Mouse (Mus musculus) forebrain, embryonic 12.5 days (tissue): ENCODE results near the gene Shroom1. TPM values are rescaled to one million over a fixed set of nuclear protein-coding genes. Genes with fewer than 3 reads are reported as not detected.

Experiments
- ATAC-seq: fragments of 200-750 bp; cut with Nextera tagmentation; 2 replicates; pipeline ENCODE4 v1.8.0; 2017; ENCODE audit warnings: moderate TSS enrichment; ENCODE audit not compliant: low FRiP score
- H3K27ac ChIP-seq: fragments of 300-500 bp; sonication (generic); 2 replicates; pipeline ENCODE4 v1.5.1; 2016; ENCODE audit warnings: mild to moderate bottlenecking
- H3K27me3 ChIP-seq: fragments of 300-500 bp; sonication (generic); 2 replicates; pipeline ENCODE4 v1.6.1; 2016; ENCODE audit warnings: mild to moderate bottlenecking
- H3K36me3 ChIP-seq: fragments of 300-500 bp; sonication (generic); replicated peaks from 2 replicates; pipeline ENCODE4 v1.6.1; 2016; ENCODE audit warnings: mild to moderate bottlenecking
- H3K4me1 ChIP-seq: fragments of 300-500 bp; sonication (generic); 2 replicates; pipeline ENCODE4 v1.6.1; 2016
- H3K4me2 ChIP-seq: fragments of 300-500 bp; sonication (generic); 2 replicates; pipeline ENCODE4 v1.6.1; 2016; ENCODE audit warnings: mild to moderate bottlenecking, moderate library complexity
- H3K4me3 ChIP-seq: fragments of 300-500 bp; sonication (generic); replicated peaks from 2 replicates; pipeline ENCODE4 v1.5.1; 2016; ENCODE audit warnings: mild to moderate bottlenecking
- H3K9ac ChIP-seq: fragments of 300-500 bp; sonication (generic); 2 replicates; pipeline ENCODE4 v1.6.1; 2016; ENCODE audit warnings: mild to moderate bottlenecking
- H3K9me3 ChIP-seq: fragments of 300-500 bp; sonication (generic); 2 replicates; pipeline ENCODE4 v1.6.1; 2016
- WGBS: fragments of 180-500 bp; shearing (Covaris S2); methylation state at CpG from one replicate; pipeline ENCODE4 v1.1.7; 2016; 5-methylcytosine and 5-hydroxymethylcytosine counted together
- microRNA-seq: library from miRNA; unstranded; fragments of <30 nt; microRNA quantifications from one replicate; pipeline ENCODE4, GENCODE M21; 2017
- polyA plus RNA-seq: library from polyadenylated mRNA; unstranded; fragments of >200 nt; fragmentation: Nextera tagmentation; extraction: Ambion mirVana; gene quantifications from 2 replicates; pipeline ENCODE4 v1.2.1, GENCODE M21; 2016

Gene Shroom1
- polyA plus RNA-seq, 1 experiment from 2014 or later = 1.8 TPM

DNA sequence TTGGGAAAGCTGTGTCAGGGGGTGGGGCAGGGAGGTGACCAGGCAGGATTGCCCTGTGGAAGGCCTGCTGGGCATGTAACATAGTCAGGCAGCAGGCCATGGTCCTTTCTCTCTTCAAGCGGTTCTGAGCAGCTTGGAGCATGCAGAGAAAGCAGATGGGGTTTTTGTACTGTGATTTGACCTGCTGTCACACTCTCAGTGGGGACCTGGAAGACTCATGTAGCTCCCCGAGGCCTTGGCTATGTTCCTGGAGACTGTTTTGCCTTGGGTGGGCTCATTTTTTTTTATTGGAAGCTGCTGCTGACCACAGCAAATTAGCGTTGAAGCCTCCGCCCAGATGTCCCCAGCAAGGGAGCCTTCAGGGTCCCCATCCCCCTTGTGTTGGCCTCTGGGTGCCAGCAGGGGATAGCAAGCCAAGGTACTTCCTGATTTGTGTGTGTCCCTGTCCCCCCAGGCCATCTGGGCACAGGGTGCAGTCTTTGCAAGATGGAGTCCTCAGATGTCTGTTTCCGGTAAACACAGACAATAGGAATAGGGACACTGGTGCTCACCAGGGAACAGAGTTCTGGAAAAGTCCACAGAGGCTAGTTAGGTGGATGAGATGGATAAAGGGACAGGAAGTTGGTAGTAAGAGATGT, 48.1 kb downstream of the Shroom1 start:
- peaks cover 6% of the 10 kb centered on the region for H3K27me3 ChIP-seq
- no peak overlapping the region for H3K27ac ChIP-seq
- no peak for ATAC-seq

DNA sequence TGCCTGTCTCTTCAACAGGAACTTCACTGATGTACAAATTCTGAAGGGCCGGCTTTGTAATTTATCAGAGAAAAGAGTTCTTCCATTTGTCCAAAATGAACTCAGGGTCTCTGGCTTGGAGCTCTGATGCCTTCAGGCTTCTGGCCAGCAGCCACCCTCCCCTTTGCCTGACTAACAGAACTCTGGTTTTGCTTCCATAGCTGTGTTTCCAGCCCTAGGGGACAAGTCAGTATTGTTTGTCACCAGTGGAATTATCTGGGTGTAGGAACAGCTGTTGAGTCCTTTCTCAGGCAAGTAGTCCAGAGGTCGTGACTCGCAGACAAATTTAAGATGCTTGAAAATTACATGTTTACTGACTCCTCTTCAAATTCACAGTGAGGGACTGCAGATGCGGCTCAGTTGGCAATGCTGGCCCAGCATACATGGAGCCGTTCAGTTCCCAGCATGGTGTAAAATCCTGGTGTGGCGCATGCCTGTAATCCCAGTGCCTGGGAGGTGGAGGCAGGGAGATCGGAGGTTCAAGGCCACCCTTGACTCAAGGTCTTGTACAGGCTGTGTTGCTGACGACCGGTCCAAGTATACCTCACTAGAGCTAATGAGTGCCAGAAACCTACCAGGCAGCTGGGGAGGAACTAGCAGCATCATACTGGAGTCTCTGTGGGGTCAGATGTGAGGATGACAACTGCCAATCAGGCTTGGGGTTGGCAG, 50.2 kb downstream of the Shroom1 start:
- H3K27me3 ChIP-seq = no peaks in the 10 kb centered on the region
- no peaks in the 10 kb centered on the region for H3K4me1 ChIP-seq
- 90% methylated on average over 9 of the region's 9 CpGs for WGBS
- ATAC-seq = no peak
- H3K36me3 ChIP-seq = no peaks in the 10 kb centered on the region
- H3K27ac ChIP-seq = no peak overlapping the region
- H3K9ac ChIP-seq = no peak overlapping the region
- H3K4me3 ChIP-seq = no peak overlapping the region
- no peaks in the 10 kb centered on the region for H3K9me3 ChIP-seq
- no peak overlapping the region for H3K4me2 ChIP-seq

More for the DNA sequence above, 48.1 kb downstream of the Shroom1 start:
- peaks cover 7% of the 10 kb centered on the region for H3K4me1 ChIP-seq
- 61% methylated on average over 5 of the region's 5 CpGs for WGBS
- no peaks in the 10 kb centered on the region for H3K36me3 ChIP-seq
- H3K4me3 ChIP-seq = no peak overlapping the region
- no peak overlapping the region for H3K9ac ChIP-seq
- H3K9me3 ChIP-seq = no peaks in the 10 kb centered on the region
- H3K4me2 ChIP-seq = no peak overlapping the region

DNA sequence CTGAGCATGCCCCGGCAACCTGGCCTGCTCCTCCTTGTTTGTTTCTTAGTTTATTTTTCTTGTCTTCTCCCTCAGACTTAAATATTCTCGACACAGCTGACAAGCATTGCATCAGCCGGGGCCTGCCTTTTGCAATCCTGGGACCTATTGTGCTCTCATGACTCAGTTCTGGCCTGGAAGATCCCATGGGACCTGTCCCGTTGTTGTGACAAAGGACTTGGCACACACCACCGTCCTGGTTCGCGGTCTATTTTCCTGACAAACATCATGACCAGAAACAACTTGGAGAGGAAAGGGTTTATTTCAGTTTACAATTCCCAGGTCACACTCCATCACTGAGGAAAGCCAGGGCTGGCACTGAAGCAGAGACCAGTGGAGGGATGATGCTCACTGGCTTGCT, 51.1 kb downstream of the Shroom1 start:
- Histone ChIP-seq H3K27me3 (no peaks in the 10 kb centered on the region), H3K4me2 (no peak overlapping the region), H3K36me3 (no peaks in the 10 kb centered on the region), H3K4me3 (no peak overlapping the region), H3K9me3 (no peaks in the 10 kb centered on the region), H3K4me1 (no peaks in the 10 kb centered on the region), H3K27ac (no peak overlapping the region), H3K9ac (no peak overlapping the region)
- WGBS = 78% methylated on average over 7 of the region's 7 CpGs
- ATAC-seq = no peak

DNA sequence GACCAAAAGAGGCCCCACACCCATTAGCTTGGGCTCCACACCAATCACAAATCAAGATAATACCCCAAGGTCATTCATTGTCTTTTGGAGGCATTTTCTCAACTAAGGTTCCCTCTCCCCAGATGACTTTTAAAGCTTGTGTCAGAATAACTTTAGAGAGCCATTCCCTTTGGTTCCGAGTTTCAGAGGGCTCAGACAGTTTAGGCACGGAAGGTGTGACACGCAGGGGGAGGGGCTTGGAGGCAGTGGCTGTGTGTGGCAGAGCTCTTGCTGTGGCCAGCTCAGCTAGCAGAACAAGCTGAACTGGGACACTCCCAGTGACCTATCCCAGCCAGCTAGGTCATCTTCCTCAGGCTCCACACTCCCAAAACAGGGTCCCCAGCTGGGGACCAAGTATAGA, 51.6 kb downstream of the Shroom1 start:
- Histone ChIP-seq H3K9me3 (no peaks in the 10 kb centered on the region), H3K4me3 (no peak overlapping the region), H3K4me1 (no peaks in the 10 kb centered on the region), H3K4me2 (no peak overlapping the region), H3K36me3 (no peaks in the 10 kb centered on the region), H3K9ac (no peak overlapping the region), H3K27ac (no peak overlapping the region), H3K27me3 (no peaks in the 10 kb centered on the region)
- ATAC-seq = no peak
- 58% methylated on average over 3 of the region's 3 CpGs for WGBS

DNA sequence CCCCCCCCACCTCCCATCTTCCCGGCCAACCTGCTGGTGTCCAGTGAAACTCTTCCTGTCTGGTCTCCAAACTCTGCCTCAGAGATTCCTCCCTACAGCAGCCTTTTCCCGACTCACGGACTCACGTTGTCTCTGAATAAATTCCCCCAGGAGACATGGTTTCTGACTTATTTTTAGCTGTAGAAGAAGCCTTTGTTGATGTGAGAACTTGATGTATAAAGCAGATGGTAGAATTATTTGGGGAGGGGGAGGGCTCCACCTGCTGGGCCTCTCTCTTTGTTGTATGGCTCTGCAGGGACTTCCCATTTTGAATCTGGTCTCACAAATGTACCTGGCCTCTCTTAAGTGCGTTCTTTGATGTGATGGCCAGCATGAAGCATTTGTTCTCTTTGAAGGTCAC, 53.3 kb downstream of the Shroom1 start:
- Histone ChIP-seq H3K36me3 (no peaks in the 10 kb centered on the region), H3K4me2 (no peak overlapping the region), H3K27ac (no peak overlapping the region), H3K27me3 (no peaks in the 10 kb centered on the region), H3K9ac (no peak overlapping the region), H3K4me3 (no peak overlapping the region), H3K9me3 (no peaks in the 10 kb centered on the region), H3K4me1 (no peaks in the 10 kb centered on the region)
- ATAC-seq = no peak
- 67% methylated on average over 5 of the region's 5 CpGs for WGBS

DNA sequence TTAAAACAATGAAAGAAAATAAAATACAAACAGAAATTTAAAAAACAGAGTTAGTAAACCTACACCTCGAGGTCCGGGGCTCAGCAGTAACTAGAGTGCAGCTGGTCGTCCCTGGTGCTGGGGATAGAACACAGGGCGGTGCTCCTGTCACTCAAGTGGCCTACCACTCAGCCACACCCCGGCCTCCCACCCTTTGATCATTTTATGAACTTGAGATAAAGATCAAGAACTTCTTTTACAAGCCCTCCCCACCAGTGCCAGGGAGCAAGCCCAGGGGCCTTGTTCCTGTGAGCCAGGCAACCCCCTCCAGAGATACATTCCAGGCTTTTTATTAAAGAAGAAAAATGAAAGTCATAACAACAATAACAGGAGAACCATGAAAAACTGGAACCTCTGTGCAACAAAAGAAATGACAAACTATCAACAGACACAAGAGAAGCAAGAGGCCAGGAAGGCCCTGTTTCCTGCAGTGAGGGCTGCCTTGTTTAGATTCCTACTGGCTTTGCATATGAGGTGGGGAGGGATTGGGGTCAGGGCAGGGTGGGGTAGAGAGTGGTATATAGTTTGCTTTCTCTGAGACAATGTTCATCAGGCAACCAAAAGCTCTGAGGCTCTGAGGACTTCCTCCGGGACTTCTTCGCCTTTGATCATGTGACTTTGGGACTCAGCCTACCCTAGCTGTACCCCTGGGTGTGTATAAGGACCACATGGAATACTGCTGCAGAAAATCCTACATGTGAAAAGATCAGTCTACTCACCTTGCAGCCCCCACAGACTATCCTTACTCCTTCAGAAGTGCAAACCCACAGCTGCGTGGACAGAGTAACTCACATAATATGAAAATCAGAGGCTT, 60.0 kb downstream of the Shroom1 start:
- no peak for ATAC-seq
- no peak overlapping the region for H3K4me3 ChIP-seq
- no peak overlapping the region for H3K27ac ChIP-seq
- H3K4me2 ChIP-seq = no peak overlapping the region
- no peaks in the 10 kb centered on the region for H3K9me3 ChIP-seq
- H3K9ac ChIP-seq = no peak overlapping the region
- peaks cover 21% of the 10 kb centered on the region for H3K4me1 ChIP-seq
- peaks cover 18% of the 10 kb centered on the region for H3K27me3 ChIP-seq
- no peaks in the 10 kb centered on the region for H3K36me3 ChIP-seq
- 71% methylated on average over 8 of the region's 8 CpGs for WGBS

Small RNA genes lying within 50 kb of the gene (microRNA-seq; reads per million reads assigned to microRNA genes)
- not detected for gene Mir6920

Other genes starting within 250 kb of the Shroom1 start
- 93.3 and 95.9 TPM in 2 replicates for gene Hspa4, start 156.7 kb upstream of the Shroom1 start, polyA plus RNA-seq
- gene Zcchc10, start 132.5 kb upstream of the Shroom1 start, polyA plus RNA-seq = 17.3 and 17.4 TPM in 2 replicates
- gene Aff4, start 106.4 kb upstream of the Shroom1 start, polyA plus RNA-seq = 66.9 and 77.6 TPM in 2 replicates
- 0.70 TPM in 1 of 2 replicates, not detected in the other for gene Leap2, start 34.0 kb upstream of the Shroom1 start, polyA plus RNA-seq
- gene Uqcrq, start 26.4 kb upstream of the Shroom1 start, polyA plus RNA-seq = 538 and 578 TPM in 2 replicates
- 2.0 and 2.8 TPM in 2 replicates for gene Gdf9, start 26.2 kb upstream of the Shroom1 start, polyA plus RNA-seq
- gene Gm10447, start 95 bp upstream of the Shroom1 start, polyA plus RNA-seq = 0.13 and 0.14 TPM in 2 replicates
- gene Gm9837, start 13.3 kb downstream of the Shroom1 start, polyA plus RNA-seq = not detected in 2 replicates
- gene Gm9945, start 23.0 kb downstream of the Shroom1 start, polyA plus RNA-seq = 0.29 TPM in 1 of 2 replicates, not detected in the other
- gene Sowaha, start 23.1 kb downstream of the Shroom1 start, polyA plus RNA-seq = 1.1 and 1.6 TPM in 2 replicates
- gene Sept8, start 62.1 kb downstream of the Shroom1 start, polyA plus RNA-seq = 22.5 and 23.7 TPM in 2 replicates
- 120 and 145 TPM in 2 replicates for gene Kif3a, start 110.2 kb downstream of the Shroom1 start, polyA plus RNA-seq
- gene Il4, start 161.5 kb downstream of the Shroom1 start, polyA plus RNA-seq = 1.4 and 2.6 TPM in 2 replicates
- gene Il13, start 177.5 kb downstream of the Shroom1 start, polyA plus RNA-seq = not detected in 2 replicates